ENCODE assay signal across 13 mouse cellular contexts in genomic region chr12:8291157-8291853, GRCm38 (mm10). TPM values are rescaled to one million over a fixed set of nuclear protein-coding genes. Genes with fewer than 3 reads are reported as not detected.
DNase-seq lines count a peak whose midpoint lies in the region; ATAC-seq lines count a peak whose summit lies in the region.
"Had no signal": no experiment of that assay in that cellular context is flagged by ENCODE, and none has a peak within 500 bp of the region (broad histone marks: within the 10 kb centered on the region; RNA-seq: fewer than 3 reads in every experiment).

No protein-coding gene starts in this region.

- H3K4me3 ChIP-seq in hindbrain, embryonic 16.5 days (ENCODE audit: low read length) = no peak overlapping the region
- H3K4me3 ChIP-seq: heart, embryonic 15.5 days; kidney, embryonic 15.5 days had no signal

- WGBS in hindbrain, embryonic 16.5 days = 39% methylated on average over 15 of the region's 15 CpGs

- peak overlapping the region; percentile 37 for H3K4me2 ChIP-seq in hindbrain, embryonic 16.5 days (ENCODE audit: low read length)
- H3K4me2 ChIP-seq: heart, embryonic 15.5 days; kidney, embryonic 15.5 days had no signal

- H3K27ac ChIP-seq in hindbrain, embryonic 16.5 days (ENCODE audit: low read depth, low read length) = no peak overlapping the region
- H3K27ac ChIP-seq: heart, embryonic 15.5 days; kidney, embryonic 15.5 days had no signal

- no peaks in the 10 kb centered on the region for H3K36me3 ChIP-seq in hindbrain, embryonic 16.5 days (ENCODE audit: control insufficient read depth, insufficient read depth, low read length)
- H3K36me3 ChIP-seq: heart, embryonic 15.5 days; kidney, embryonic 15.5 days had no signal

- DNase-seq in frontal cortex, postnatal 36 days (ENCODE audit: low spot score in 2 of 2) = peak; percentile 19 to 26
- no peak for DNase-seq in frontal cortex, postnatal 10 days (ENCODE audit: low spot score in 2 of 2)
- DNase-seq in MN1 (ENCODE audit: low spot score) = peak; percentile 74
- DNase-seq in cerebellum, postnatal 14 days = peak; percentile 80 to 84
- DNase-seq in lung, postnatal 10 days = no peak
- no peak for DNase-seq in frontal cortex, adult 2 months (ENCODE audit: extremely low spot score in 1 of 2, low spot score in 1 of 2)
- DNase-seq in gastrocnemius, postnatal 25 days = no peak
- DNase-seq: B cell, adult 2 months; lung, postnatal 4 days had no signal

- H3K27me3 ChIP-seq in hindbrain, embryonic 16.5 days (replicated peaks; ENCODE audit: control insufficient read depth, insufficient read depth, low read length) = peaks cover 10% of the 10 kb centered on the region

- no peak overlapping the region for H3K9ac ChIP-seq in hindbrain, embryonic 16.5 days (ENCODE audit: low read depth, low read length)
- H3K9ac ChIP-seq: heart, embryonic 15.5 days; kidney, embryonic 15.5 days had no signal

- ATAC-seq in hindbrain, embryonic 16.5 days = peak; percentile 75
- ATAC-seq: Patski had no signal

- H3K4me1 ChIP-seq in hindbrain, embryonic 16.5 days (ENCODE audit: control insufficient read depth, insufficient read depth, low read depth, low read length) = peaks cover 7% of the 10 kb centered on the region
- H3K4me1 ChIP-seq: heart, embryonic 15.5 days; kidney, embryonic 15.5 days had no signal

- H3K9me3 ChIP-seq in hindbrain, embryonic 16.5 days (ENCODE audit: control insufficient read depth, low read length) = no peaks in the 10 kb centered on the region
- H3K9me3 ChIP-seq: heart, embryonic 15.5 days; kidney, embryonic 15.5 days had no signal

RNA-seq across cellular contexts. Expression of gene Gdf7, which starts 10.4 kb away (rescaled TPM):
- polyA plus RNA-seq in hindbrain, embryonic 16.5 days (2015; fragmentation: Nextera tagmentation; extraction: Ambion mirVana) = 0.28 and 0.29 TPM in 2 replicates
- polyA plus RNA-seq in frontal cortex, adult 2 months (2012; rRNA removed) = 0.08 and 0.26 TPM in 2 replicates
- total RNA-seq in gastrocnemius, postnatal 25 days (2021) = not detected
- polyA plus RNA-seq: heart, embryonic 15.5 days; Patski had no signal

RNA-seq across cellular contexts. Expression of gene Hs1bp3, which starts 21.9 kb away (rescaled TPM):
- polyA plus RNA-seq in hindbrain, embryonic 16.5 days (2015; fragmentation: Nextera tagmentation; extraction: Ambion mirVana) = 10.1 and 10.6 TPM in 2 replicates
- 12.8 and 13.5 TPM in 2 replicates for polyA plus RNA-seq in frontal cortex, adult 2 months (2012; rRNA removed)
- total RNA-seq in gastrocnemius, postnatal 25 days (2021) = 1 to 10 TPM; 5.3 to 6.4 TPM

Comparison
In these comparisons a context has a peak if more than half of its experiments do, and no peak if none do; other contexts are left out.
1. DNase-seq: peak in frontal cortex, postnatal 36 days (2 of 2), MN1 (single experiment) and cerebellum, postnatal 14 days (2 of 2); none in frontal cortex, postnatal 10 days (0 of 2), lung, postnatal 10 days (single experiment), frontal cortex, adult 2 months (0 of 2) and gastrocnemius, postnatal 25 days (single experiment).